Mouse (Mus musculus): Measurements from ENCODE around the gene Tanc2. TPM values are rescaled to one million over a fixed set of nuclear protein-coding genes. Genes with fewer than 3 reads are reported as not detected.

Gene Tanc2
- polyA plus RNA-seq, 1 experiment from 2014 or later = 3.5 TPM

DNA sequence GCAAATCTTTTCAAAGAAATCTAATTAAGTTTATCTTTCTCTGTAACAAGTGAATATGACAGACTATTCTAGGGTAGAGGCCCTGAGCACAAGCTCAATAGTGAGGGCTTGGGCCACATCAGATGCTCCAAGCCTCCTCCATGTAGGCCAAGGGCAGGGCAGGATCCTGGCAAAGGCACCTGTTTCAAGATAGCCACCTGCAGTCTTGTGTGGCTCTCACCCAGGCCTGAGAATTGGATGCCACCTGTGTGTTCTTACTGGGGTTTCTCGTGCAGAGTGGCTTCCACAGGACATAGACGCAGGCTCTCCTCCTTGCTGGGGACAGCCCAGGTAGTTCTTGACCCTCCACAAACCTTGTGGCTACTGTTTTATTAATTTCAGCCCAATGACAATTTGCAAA is 388.4 kb downstream of the Tanc2 start:
- TF ChIP-seq CTCF (IDR thresholded peaks at IDR 0.05; ENCODE audit: low read depth) = no peak
- H3K27me3 ChIP-seq (replicated peaks; ENCODE audit: control insufficient read depth, insufficient read depth, low read length) = no peaks in the 10 kb centered on the region
- peaks cover 34% of the 10 kb centered on the region for H3K36me3 ChIP-seq (ENCODE audit: control insufficient read depth, insufficient read depth)

DNA sequence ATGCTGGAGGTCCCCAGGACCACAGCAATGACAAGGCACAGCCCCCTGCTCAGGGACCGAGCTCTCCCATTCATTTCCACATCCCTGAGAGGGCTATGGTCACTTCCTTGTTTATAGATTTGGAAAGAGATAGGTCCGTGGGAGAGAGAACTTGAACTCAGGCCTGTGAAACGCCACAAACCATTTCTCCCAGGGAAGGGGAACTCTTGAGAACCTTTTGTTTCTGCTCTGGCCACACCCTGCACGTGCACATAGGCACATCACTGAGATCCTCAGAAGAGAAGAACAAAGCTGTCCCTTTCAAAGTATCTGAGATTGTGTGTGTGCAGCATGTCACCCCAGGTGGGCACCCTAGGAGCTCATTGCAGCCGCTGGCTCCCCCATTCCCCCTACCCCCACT is 388.8 kb downstream of the Tanc2 start:
- Histone ChIP-seq H3K9me3 (ENCODE audit: control insufficient read depth) (no peaks in the 10 kb centered on the region), H3K27me3 (replicated peaks; ENCODE audit: control insufficient read depth, insufficient read depth, low read length) (no peaks in the 10 kb centered on the region), H3K9ac (ENCODE audit: low read depth, low read length) (no peak overlapping the region), H3K4me1 (replicated peaks; ENCODE audit: control insufficient read depth, insufficient read depth, low read length) (no peaks in the 10 kb centered on the region), H3K36me3 (ENCODE audit: control insufficient read depth, insufficient read depth) (peaks cover 32% of the 10 kb centered on the region), H3K4me2 (replicated peaks; ENCODE audit: low read depth) (no peak overlapping the region), H3K4me3 (ENCODE audit: low read depth, low read length) (no peak overlapping the region), H3K27ac (ENCODE audit: low read depth, low read length) (no peak overlapping the region)
- ATAC-seq = no peak
- whole genome bisulfite sequencing = 68% methylated on average over 5 of the region's 5 CpGs
- no peak for TF ChIP-seq CTCF (IDR thresholded peaks at IDR 0.05; ENCODE audit: low read depth)

More for the DNA sequence above, 388.4 kb downstream of the Tanc2 start:
- Histone ChIP-seq H3K9ac (ENCODE audit: low read depth, low read length) (no peak overlapping the region), H3K27ac (ENCODE audit: low read depth, low read length) (no peak overlapping the region), H3K9me3 (ENCODE audit: control insufficient read depth) (no peaks in the 10 kb centered on the region), H3K4me3 (ENCODE audit: low read depth, low read length) (no peak overlapping the region), H3K4me1 (replicated peaks; ENCODE audit: control insufficient read depth, insufficient read depth, low read length) (no peaks in the 10 kb centered on the region), H3K4me2 (replicated peaks; ENCODE audit: low read depth) (no peak overlapping the region)
- ATAC-seq = no peak
- 85% methylated on average over 2 of the region's 2 CpGs for WGBS

Small RNA genes within 50 kb of the gene (microRNA-seq; reads per million reads assigned to microRNA genes)
- not detected for gene Gm23990

Other genes with a start within 250 kb of the Tanc2 start
- gene March10, start 133.3 kb upstream of the Tanc2 start, polyA plus RNA-seq (2015; fragmentation: Nextera tagmentation; extraction: Ambion mirVana) = not detected in 2 replicates

Measured in intestine, postnatal 0 days (tissue).